Mouse (Mus musculus): Measurements from ENCODE around the gene Pin1. TPM values are rescaled to one million over a fixed set of nuclear protein-coding genes. Genes with fewer than 3 reads are reported as not detected.

Gene Pin1
- total and polyA plus RNA-seq, 3 experiments, result 17.8 to 20.8 (median 18.6) TPM

GRCm38 (mm10) chr9:20694721-20695235, 42.9 kb downstream of the Pin1 start:
- H3K9ac ChIP-seq (ENCODE audit: low read depth, low read length), result peak overlapping the region; percentile 25; the same call in 1 of the 2 replicates
- DNase-seq, result no peak
- 0 out of 2 replicates have a peak, but pooled peaks cover 1% of the 10 kb centered on the region for H3K4me1 ChIP-seq (ENCODE audit: control insufficient read depth, insufficient read depth, low read length)
- TF ChIP-seq POLR2A (IDR thresholded peaks at IDR 0.05; ENCODE audit: insufficient read depth, low read depth, low read length) (no peak), CTCF (IDR thresholded peaks at IDR 0.05) (no peak), EP300 (IDR thresholded peaks at IDR 0.05; ENCODE audit: insufficient read depth, low read depth, low read length) (no peak)
- 8% methylated on average over 25 of the region's 25 CpGs for WGBS
- H3K4me3 ChIP-seq, result peak overlapping the region; percentile 22; the same call in 1 of the 2 replicates
- H3K36me3 ChIP-seq (ENCODE audit: control insufficient read depth, insufficient read depth, low read length), result no peaks in the 10 kb centered on the region
- peaks cover 9% of the 10 kb centered on the region; the same call in 1 of the 2 replicates for H3K27me3 ChIP-seq (ENCODE audit: control insufficient read depth, insufficient read depth, low read length)
- no peak overlapping the region for H3K27ac ChIP-seq
- intact Hi-C loops (cut with DNase I), result no loop called here
- H3K79me2 ChIP-seq (replicated peaks; ENCODE audit: control insufficient read depth, insufficient read depth, low read length), result no peaks in the 10 kb centered on the region

DNA sequence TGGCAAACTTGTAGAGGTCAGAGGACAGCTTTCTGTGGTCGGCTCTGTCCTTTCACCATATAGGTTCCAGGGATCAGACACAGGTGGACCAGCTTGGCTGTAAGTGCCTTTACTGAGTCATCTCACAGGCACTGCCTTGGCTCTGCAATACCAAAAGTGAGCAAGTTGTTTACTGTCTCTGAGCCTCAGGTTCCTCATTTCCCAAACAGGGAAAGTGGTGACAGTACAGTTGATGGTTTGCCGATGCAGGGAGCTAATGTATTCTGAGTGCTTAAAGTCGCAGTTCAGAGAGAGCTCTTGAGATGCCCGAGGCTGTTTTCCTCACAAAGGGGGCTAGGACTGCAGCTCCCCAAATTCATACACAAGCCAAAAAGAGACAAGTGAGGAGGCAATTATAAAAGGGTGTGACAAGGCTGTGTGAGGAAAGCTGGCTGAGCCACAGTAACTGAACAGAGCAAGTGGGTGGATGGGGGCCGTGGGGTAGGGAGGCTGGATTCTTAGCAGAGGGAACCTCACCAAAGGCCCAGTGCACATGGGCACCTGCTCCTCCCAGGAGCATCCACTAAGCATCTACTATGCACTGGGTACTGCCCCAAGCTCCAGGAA, 44.3 kb downstream of the Pin1 start:
- no peak overlapping the region for H3K27ac ChIP-seq
- H3K27me3 ChIP-seq (ENCODE audit: control insufficient read depth, insufficient read depth, low read length), result peaks cover 9% of the 10 kb centered on the region; the same call in 1 of the 2 replicates
- H3K79me2 ChIP-seq (replicated peaks; ENCODE audit: control insufficient read depth, insufficient read depth, low read length), result no peaks in the 10 kb centered on the region
- no peak for TF ChIP-seq POLR2A (IDR thresholded peaks at IDR 0.05; ENCODE audit: insufficient read depth, low read depth, low read length)
- TF ChIP-seq CTCF (IDR thresholded peaks at IDR 0.05), result no peak
- no peak for TF ChIP-seq EP300 (IDR thresholded peaks at IDR 0.05; ENCODE audit: insufficient read depth, low read depth, low read length)
- 76% methylated on average over 5 of the region's 5 CpGs for WGBS
- DNase-seq, result no peak
- H3K4me3 ChIP-seq, result no peak overlapping the region
- H3K9ac ChIP-seq (ENCODE audit: low read depth, low read length), result no peak overlapping the region
- no peaks in the 10 kb centered on the region for H3K36me3 ChIP-seq (ENCODE audit: control insufficient read depth, insufficient read depth, low read length)
- intact Hi-C loops (cut with DNase I), result no loop called here
- H3K4me1 ChIP-seq (ENCODE audit: control insufficient read depth, insufficient read depth, low read length), result 0 out of 2 replicates have a peak, but pooled peaks cover 1% of the 10 kb centered on the region

DNA sequence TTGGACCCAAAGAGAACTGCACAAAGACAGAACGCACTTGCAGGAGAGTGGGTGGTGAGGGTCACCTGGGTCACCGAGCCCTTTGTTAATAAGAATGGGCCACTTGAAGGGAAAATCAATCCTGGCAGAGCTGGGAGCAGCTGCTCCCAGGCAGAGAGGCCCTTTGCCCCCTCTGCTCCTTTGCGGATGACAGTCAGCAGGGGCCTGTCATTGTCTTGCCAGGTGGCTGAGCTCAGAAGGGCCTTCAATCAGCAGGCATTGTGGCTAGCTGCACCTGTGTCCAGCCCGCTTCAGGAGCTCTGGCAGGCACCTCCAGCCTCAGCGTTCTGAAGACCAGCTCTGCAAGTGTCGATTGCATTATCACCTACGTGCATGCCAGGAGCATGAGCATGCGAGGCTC, 45.6 kb downstream of the Pin1 start:
- no peak for TF ChIP-seq POLR2A (IDR thresholded peaks at IDR 0.05; ENCODE audit: insufficient read depth, low read depth, low read length)
- TF ChIP-seq CTCF (IDR thresholded peaks at IDR 0.05), result no peak
- no peak for TF ChIP-seq EP300 (IDR thresholded peaks at IDR 0.05; ENCODE audit: insufficient read depth, low read depth, low read length)
- intact Hi-C loops (cut with DNase I), result no loop called here
- H3K27me3 ChIP-seq (ENCODE audit: control insufficient read depth, insufficient read depth, low read length), result peaks cover 9% of the 10 kb centered on the region; the same call in 1 of the 2 replicates
- WGBS, result 53% methylated on average over 8 of the region's 8 CpGs
- no peak overlapping the region for H3K27ac ChIP-seq
- H3K79me2 ChIP-seq (replicated peaks; ENCODE audit: control insufficient read depth, insufficient read depth, low read length), result no peaks in the 10 kb centered on the region
- no peak for DNase-seq
- no peaks in the 10 kb centered on the region for H3K36me3 ChIP-seq (ENCODE audit: control insufficient read depth, insufficient read depth, low read length)
- H3K4me3 ChIP-seq, result no peak overlapping the region
- no peak overlapping the region for H3K9ac ChIP-seq (ENCODE audit: low read depth, low read length)
- 0 out of 2 replicates have a peak, but pooled peaks cover 1% of the 10 kb centered on the region for H3K4me1 ChIP-seq (ENCODE audit: control insufficient read depth, insufficient read depth, low read length)

DNA sequence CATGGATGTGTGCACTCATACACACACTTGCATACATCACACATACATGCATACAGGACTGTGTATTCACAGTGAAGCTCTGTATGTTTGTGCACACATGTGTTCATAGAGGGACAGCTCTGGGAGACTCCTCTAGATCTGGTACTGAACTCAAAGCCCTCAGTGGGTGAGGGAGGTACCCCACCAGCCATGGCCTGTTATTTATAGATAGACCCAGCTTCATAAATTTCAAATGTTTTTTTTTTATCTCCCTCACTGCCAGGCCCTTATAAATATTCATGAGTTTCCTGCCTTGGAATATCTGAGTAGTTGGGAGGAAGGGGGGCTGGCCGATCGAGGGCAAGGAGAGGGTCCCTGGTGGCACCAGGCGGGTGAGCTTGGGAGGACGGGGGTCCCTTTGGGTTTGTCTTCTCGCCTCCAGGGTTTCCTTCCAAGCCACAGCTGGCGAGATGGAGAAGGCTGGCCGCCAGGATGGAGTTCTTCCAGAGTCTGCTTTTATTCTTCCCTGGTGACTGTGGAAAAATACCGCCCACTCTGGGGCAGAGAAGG, 52.0 kb downstream of the Pin1 start:
- no peaks in the 10 kb centered on the region for H3K79me2 ChIP-seq (replicated peaks; ENCODE audit: control insufficient read depth, insufficient read depth, low read length)
- intact Hi-C loops (cut with DNase I), result no loop called here
- H3K4me3 ChIP-seq, result no peak overlapping the region
- H3K27me3 ChIP-seq (ENCODE audit: control insufficient read depth, insufficient read depth, low read length), result peaks cover 2% of the 10 kb centered on the region; the same call in 1 of the 2 replicates
- H3K27ac ChIP-seq, result no peak overlapping the region
- TF ChIP-seq CTCF (IDR thresholded peaks at IDR 0.05) (no peak), EP300 (IDR thresholded peaks at IDR 0.05; ENCODE audit: insufficient read depth, low read depth, low read length) (no peak), POLR2A (IDR thresholded peaks at IDR 0.05; ENCODE audit: insufficient read depth, low read depth, low read length) (no peak)
- peak; percentile 14 to 22 for DNase-seq
- H3K36me3 ChIP-seq (ENCODE audit: control insufficient read depth, insufficient read depth, low read length), result no peaks in the 10 kb centered on the region
- no peak overlapping the region for H3K9ac ChIP-seq (ENCODE audit: low read depth, low read length)
- 39% methylated on average over 8 of the region's 8 CpGs for WGBS
- H3K4me1 ChIP-seq (ENCODE audit: control insufficient read depth, insufficient read depth, low read length), result no peaks in the 10 kb centered on the region

GRCm38 (mm10) chr9:20705420-20705819, 53.5 kb downstream of the Pin1 start:
- no peak for DNase-seq
- H3K36me3 ChIP-seq (ENCODE audit: control insufficient read depth, insufficient read depth, low read length), result no peaks in the 10 kb centered on the region
- H3K27ac ChIP-seq, result no peak overlapping the region
- no peak overlapping the region for H3K9ac ChIP-seq (ENCODE audit: low read depth, low read length)
- peaks cover 2% of the 10 kb centered on the region; the same call in 1 of the 2 replicates for H3K27me3 ChIP-seq (ENCODE audit: control insufficient read depth, insufficient read depth, low read length)
- no peak overlapping the region for H3K4me3 ChIP-seq
- H3K79me2 ChIP-seq (replicated peaks; ENCODE audit: control insufficient read depth, insufficient read depth, low read length), result no peaks in the 10 kb centered on the region
- TF ChIP-seq CTCF (IDR thresholded peaks at IDR 0.05), result no peak
- no peak for TF ChIP-seq POLR2A (IDR thresholded peaks at IDR 0.05; ENCODE audit: insufficient read depth, low read depth, low read length)
- no peak for TF ChIP-seq EP300 (IDR thresholded peaks at IDR 0.05; ENCODE audit: insufficient read depth, low read depth, low read length)
- no peaks in the 10 kb centered on the region for H3K4me1 ChIP-seq (ENCODE audit: control insufficient read depth, insufficient read depth, low read length)
- intact Hi-C loops (cut with DNase I), result no loop called here

GRCm38 (mm10) chr9:20705981-20706380, 54.1 kb downstream of the Pin1 start:
- Histone ChIP-seq H3K9ac (ENCODE audit: low read depth, low read length) (no peak overlapping the region), H3K79me2 (replicated peaks; ENCODE audit: control insufficient read depth, insufficient read depth, low read length) (no peaks in the 10 kb centered on the region), H3K4me1 (ENCODE audit: control insufficient read depth, insufficient read depth, low read length) (no peaks in the 10 kb centered on the region), H3K36me3 (ENCODE audit: control insufficient read depth, insufficient read depth, low read length) (no peaks in the 10 kb centered on the region), H3K27ac (no peak overlapping the region), H3K4me3 (no peak overlapping the region), H3K27me3 (ENCODE audit: control insufficient read depth, insufficient read depth, low read length) (peaks cover 2% of the 10 kb centered on the region; the same call in 1 of the 2 replicates)
- intact Hi-C loops (cut with DNase I), result no loop called here
- WGBS, result 42% methylated on average over 4 of the region's 4 CpGs
- TF ChIP-seq POLR2A (IDR thresholded peaks at IDR 0.05; ENCODE audit: insufficient read depth, low read depth, low read length), result no peak
- peak; percentile 23; the same call in 1 of the 2 replicates for TF ChIP-seq CTCF (IDR thresholded peaks at IDR 0.05)
- no peak for DNase-seq
